Mouse (Mus musculus) urinary bladder, postnatal 0 days (tissue): Measurements from ENCODE around the gene Csnk2a1. TPM values are rescaled to one million over a fixed set of nuclear protein-coding genes. Genes with fewer than 3 reads are reported as not detected.

Experiments
- polyA plus RNA-seq: library from polyadenylated mRNA; unstranded; fragments of >200 nt; fragmentation: Nextera tagmentation; extraction: Ambion mirVana; gene quantifications from 2 replicates; pipeline ENCODE4 v1.2.1, GENCODE M21; 2015

Gene Csnk2a1
- polyA plus RNA-seq, result 49.3 and 50.8 TPM in 2 replicates

DNA sequence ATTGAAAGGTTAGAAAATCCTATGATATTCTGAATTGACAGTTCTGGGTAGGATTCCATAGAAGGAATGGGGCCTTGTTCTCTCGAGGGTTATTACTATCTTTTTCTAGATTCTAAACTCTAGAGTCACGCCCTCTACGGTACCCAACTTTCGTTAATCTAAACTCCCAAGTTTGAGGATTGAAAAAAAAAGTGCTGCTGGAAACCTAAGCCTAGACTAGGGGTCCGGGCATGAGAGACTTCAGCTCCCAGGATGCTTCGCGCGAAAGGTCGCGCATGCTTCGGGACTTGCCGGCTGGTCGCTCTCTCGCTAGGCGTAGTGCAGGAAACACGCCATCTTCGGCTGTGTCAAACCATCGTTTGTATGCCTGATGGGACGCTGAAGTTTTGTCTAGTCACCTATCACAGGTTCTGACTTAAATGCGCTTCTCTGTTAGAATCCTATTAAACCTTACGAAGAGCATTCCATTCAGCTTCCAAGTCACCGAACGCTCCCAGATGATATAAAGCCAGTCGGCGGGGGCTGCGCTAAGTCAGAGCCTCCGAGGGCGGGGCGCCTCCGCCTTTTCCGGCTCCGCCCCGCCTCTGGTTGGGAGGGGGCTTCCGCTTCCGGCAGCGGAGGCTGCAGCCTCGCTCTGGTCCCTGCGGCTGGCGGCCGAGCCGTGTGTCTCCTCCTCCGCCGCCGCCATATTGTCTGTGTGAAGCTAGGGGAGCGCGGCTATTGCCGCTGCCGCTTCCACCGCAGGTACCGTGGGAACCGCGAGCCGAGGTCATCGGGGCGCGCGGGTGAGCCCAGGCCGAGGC, at the start of gene Csnk2a1:
Gene Csnk2a1 (plus strand): TSS at position 592 of the 803 bp plus-strand sequence.

GRCm38 (mm10) chr2:152293727-152294475, 67.3 kb downstream of the Csnk2a1 start, which contains the start of gene Tbc1d20:
Gene Tbc1d20 (plus strand): TSS chr2:152293828.

Other genes with a start within 250 kb of the Csnk2a1 start
- gene Fam110a, start 246.6 kb upstream of the Csnk2a1 start, polyA plus RNA-seq, result 18.4 and 19.3 TPM in 2 replicates
- 12.4 and 13.8 TPM in 2 replicates for gene Slc52a3, start 230.3 kb upstream of the Csnk2a1 start, polyA plus RNA-seq
- not detected in 2 replicates for gene Scrt2, start 145.3 kb upstream of the Csnk2a1 start, polyA plus RNA-seq
- 17.5 and 21.2 TPM in 2 replicates for gene Srxn1, start 121.3 kb upstream of the Csnk2a1 start, polyA plus RNA-seq
- gene Tcf15, start 83.3 kb upstream of the Csnk2a1 start, polyA plus RNA-seq, result 2.4 and 3.2 TPM in 2 replicates
- 27.5 and 29.0 TPM in 2 replicates for gene Tbc1d20, start 67.0 kb downstream of the Csnk2a1 start, polyA plus RNA-seq
- gene Rbck1, start 105.8 kb downstream of the Csnk2a1 start, polyA plus RNA-seq, result 59.2 and 62.2 TPM in 2 replicates
- 2.9 and 3.7 TPM in 2 replicates for gene Trib3, start 117.2 kb downstream of the Csnk2a1 start, polyA plus RNA-seq
- gene Nrsn2, start 149.8 kb downstream of the Csnk2a1 start, polyA plus RNA-seq, result not detected in 2 replicates
- gene Sox12, start 171.2 kb downstream of the Csnk2a1 start, polyA plus RNA-seq, result 3.0 and 3.6 TPM in 2 replicates
- gene Zcchc3, start 188.2 kb downstream of the Csnk2a1 start, polyA plus RNA-seq, result 13.4 and 15.3 TPM in 2 replicates
- 0.60 and 1.4 TPM in 2 replicates for gene 6820408C15Rik, start 188.7 kb downstream of the Csnk2a1 start, polyA plus RNA-seq
- not detected in 2 replicates for gene Defb23, start 237.8 kb downstream of the Csnk2a1 start, polyA plus RNA-seq